Mouse (Mus musculus) cerebellum, adult 2 months (tissue): ENCODE measurements around the gene Sel1l3.

Experiments used
- CTCF ChIP-seq: fragments of 200-500 bp; IDR thresholded peaks from 2 replicates; pipeline ENCODE4 v1.5.1; 2011; ENCODE audit warnings: low read depth, mild to moderate bottlenecking, control low read depth, low read length, moderate library complexity, borderline replicate concordance; ENCODE audit not compliant: insufficient read depth
- POLR2A ChIP-seq: fragments of 200-500 bp; IDR thresholded peaks from 2 replicates; pipeline ENCODE4 v1.6.1; 2011; ENCODE audit warnings: low read length, control low read depth, borderline replicate concordance; ENCODE audit not compliant: insufficient read depth

DNA sequence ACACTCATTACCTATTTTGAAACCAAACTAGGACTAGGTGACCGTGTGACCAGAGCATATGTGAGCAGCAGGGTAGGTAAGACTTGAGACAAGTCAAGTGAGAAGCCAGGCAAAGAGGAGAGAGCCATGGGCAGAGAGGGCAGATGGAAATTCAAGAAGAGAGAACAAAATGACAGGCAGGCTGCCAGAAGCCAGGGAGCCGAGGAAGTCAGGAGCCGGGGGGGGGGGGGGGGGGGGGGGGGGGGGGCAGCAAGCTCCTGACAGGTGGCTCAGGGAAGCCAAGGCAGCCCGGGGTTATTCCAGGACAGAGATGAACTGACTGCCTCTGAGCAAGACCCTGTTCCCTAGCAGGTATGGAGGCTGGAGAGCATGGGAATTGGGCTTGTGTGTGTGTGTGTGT lies 37.7 kb downstream of the Sel1l3 start:
- no peak for TF ChIP-seq CTCF
- TF ChIP-seq POLR2A: no peak
